Mouse (Mus musculus): ENCODE data around the gene Atf1. TPM values are rescaled to one million over a fixed set of nuclear protein-coding genes. Genes with fewer than 3 reads are reported as not detected.

Atf1 gene
- 42.1 TPM for polyA plus RNA-seq (2014; fragmentation: Illumina TruSeq; extraction: RNeasy Lipid Tissue Mini Kit (QIAGEN cat#74804); ENCODE audit: low read depth, low replicate concordance)

GRCm38 (mm10) chr15:100227663-100228534 is at the start of gene Atf1:
Gene Atf1, plus strand, starts transcription at chr15:100227819.

DNA sequence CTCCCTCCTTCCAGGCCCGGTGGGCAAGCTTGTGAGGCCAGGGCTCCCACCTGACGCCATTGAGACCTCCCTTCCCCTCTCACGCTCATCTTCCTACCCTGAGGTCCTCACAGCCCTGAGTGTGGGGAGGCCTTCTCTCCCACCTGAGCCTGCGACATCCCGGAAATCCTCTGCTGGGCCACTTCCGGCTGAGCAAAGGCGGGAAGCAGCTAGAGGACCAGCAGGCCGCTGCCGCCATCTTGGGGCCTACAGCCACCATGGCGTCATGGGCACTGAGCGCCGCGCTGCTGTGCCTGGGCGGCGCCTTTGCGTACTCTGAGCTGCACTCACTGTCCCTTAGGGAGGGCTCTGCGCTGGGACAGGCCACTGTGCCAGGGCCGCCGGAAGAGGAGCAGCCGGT is 53.0 kb downstream of the Atf1 start, which contains the start of gene Tmprss12:
TSS of gene Tmprss12 (plus strand) at position 212 of the 400 bp plus-strand sequence.

GRCm38 (mm10) chr15:100304019-100304991 is 76.7 kb downstream of the Atf1 start, which contains the start of gene Mettl7a1:
Gene Mettl7a1, plus strand, starts transcription at chr15:100304140.

Other genes with a start within 250 kb of the Atf1 start
- 1.2 TPM for gene Dip2b, start 189.2 kb upstream of the Atf1 start, polyA plus RNA-seq (2014; fragmentation: Illumina TruSeq; extraction: RNeasy Lipid Tissue Mini Kit (QIAGEN cat#74804); ENCODE audit: low read depth, low replicate concordance)
- not detected for gene Tmprss12, start 53.0 kb downstream of the Atf1 start, polyA plus RNA-seq (2014; fragmentation: Illumina TruSeq; extraction: RNeasy Lipid Tissue Mini Kit (QIAGEN cat#74804); ENCODE audit: low read depth, low replicate concordance)
- 315 TPM for gene Mettl7a1, start 76.3 kb downstream of the Atf1 start, polyA plus RNA-seq (2014; fragmentation: Illumina TruSeq; extraction: RNeasy Lipid Tissue Mini Kit (QIAGEN cat#74804); ENCODE audit: low read depth, low replicate concordance)
- gene Mettl7a3, start 107.1 kb downstream of the Atf1 start, polyA plus RNA-seq (2014; fragmentation: Illumina TruSeq; extraction: RNeasy Lipid Tissue Mini Kit (QIAGEN cat#74804); ENCODE audit: low read depth, low replicate concordance), result not detected
- gene Methig1, start 125.3 kb downstream of the Atf1 start, polyA plus RNA-seq (2014; fragmentation: Illumina TruSeq; extraction: RNeasy Lipid Tissue Mini Kit (QIAGEN cat#74804); ENCODE audit: low read depth, low replicate concordance), result not detected
- gene Mettl7a2, start 125.4 kb downstream of the Atf1 start, polyA plus RNA-seq (2014; fragmentation: Illumina TruSeq; extraction: RNeasy Lipid Tissue Mini Kit (QIAGEN cat#74804); ENCODE audit: low read depth, low replicate concordance), result not detected
- not detected for gene Higd1c, start 136.7 kb downstream of the Atf1 start, polyA plus RNA-seq (2014; fragmentation: Illumina TruSeq; extraction: RNeasy Lipid Tissue Mini Kit (QIAGEN cat#74804); ENCODE audit: low read depth, low replicate concordance)
- not detected for gene Gm5475, start 194.3 kb downstream of the Atf1 start, polyA plus RNA-seq (2014; fragmentation: Illumina TruSeq; extraction: RNeasy Lipid Tissue Mini Kit (QIAGEN cat#74804); ENCODE audit: low read depth, low replicate concordance)
- gene Slc11a2, start 197.3 kb downstream of the Atf1 start, polyA plus RNA-seq (2014; fragmentation: Illumina TruSeq; extraction: RNeasy Lipid Tissue Mini Kit (QIAGEN cat#74804); ENCODE audit: low read depth, low replicate concordance), result 9.6 TPM
- 15.5 TPM for gene Letmd1, start 241.2 kb downstream of the Atf1 start, polyA plus RNA-seq (2014; fragmentation: Illumina TruSeq; extraction: RNeasy Lipid Tissue Mini Kit (QIAGEN cat#74804); ENCODE audit: low read depth, low replicate concordance)